Comparison of ENCODE assay signal across 13 mouse cellular contexts in the genomic region with DNA sequence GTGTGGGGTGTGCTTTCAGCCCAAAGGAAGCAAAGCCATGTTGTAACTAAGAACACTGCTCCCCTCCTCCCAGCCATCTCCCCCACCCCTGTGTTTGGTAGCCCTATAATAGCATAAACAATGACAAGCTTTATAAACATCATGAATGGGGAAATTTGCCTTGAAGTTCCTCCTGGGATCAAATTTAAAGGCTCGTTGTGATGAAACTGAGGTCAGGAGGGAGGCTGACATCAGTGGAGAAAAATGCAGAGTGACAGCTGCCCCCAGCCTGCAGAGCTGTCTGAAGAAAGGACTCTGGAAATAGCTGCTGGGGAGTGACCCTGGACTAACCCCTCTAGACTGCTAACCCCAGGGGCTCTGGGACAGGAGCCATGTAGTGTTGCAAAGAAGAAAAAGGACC.
DNase-seq lines count a peak whose midpoint lies in the region; ATAC-seq and TF ChIP-seq lines count a peak whose summit lies in the region.
"Had no signal": no experiment of that assay in that cellular context is flagged by ENCODE, and none has a peak within 500 bp of the region (broad histone marks: within the 10 kb centered on the region; RNA-seq: fewer than 3 reads in every experiment).

No protein-coding gene starts in this region.

- WGBS in midbrain, embryonic 10.5 days: 24% methylated on average over 1 of the region's 1 CpGs
- whole genome bisulfite sequencing in midbrain, embryonic 14.5 days: 4% methylated on average over 1 of the region's 1 CpGs
- WGBS in embryonic facial prominence, embryonic 15.5 days: 0% methylated on average over 1 of the region's 1 CpGs
- WGBS in limb, embryonic 14.5 days: 0% methylated on average over 1 of the region's 1 CpGs
- 19% methylated on average over 1 of the region's 1 CpGs for WGBS in midbrain, embryonic 15.5 days
- 9% methylated on average over 1 of the region's 1 CpGs for WGBS in hindbrain, embryonic 16.5 days

- TF ChIP-seq POLR2A in limb, embryonic 14.5 days (IDR thresholded peaks at IDR 0.05; ENCODE audit: borderline replicate concordance, extremely low read depth, insufficient read depth, insufficient read length): no peak

- no peak overlapping the region for H3K4me2 ChIP-seq in midbrain, embryonic 14.5 days (ENCODE audit: low read length)
- H3K4me2 ChIP-seq in embryonic facial prominence, embryonic 15.5 days (replicated peaks): no peak overlapping the region
- no peak overlapping the region for H3K4me2 ChIP-seq in limb, embryonic 14.5 days (replicated peaks; ENCODE audit: low read depth, low read length, severe bottlenecking)
- H3K4me2 ChIP-seq in midbrain, embryonic 15.5 days: no peak overlapping the region
- no peak overlapping the region for H3K4me2 ChIP-seq in hindbrain, embryonic 16.5 days (ENCODE audit: low read length)
- H3K4me2 ChIP-seq: forebrain, embryonic 12.5 days had no signal

- H3K27ac ChIP-seq in midbrain, embryonic 10.5 days (replicated peaks): peak overlapping the region; percentile 33; the same call in 1 of the 2 replicates
- no peak overlapping the region for H3K27ac ChIP-seq in midbrain, embryonic 14.5 days (replicated peaks; ENCODE audit: low read depth, low read length)
- H3K27ac ChIP-seq in embryonic facial prominence, embryonic 15.5 days (replicated peaks): no peak overlapping the region
- no peak overlapping the region for H3K27ac ChIP-seq in limb, embryonic 14.5 days (replicated peaks; ENCODE audit: low read depth, low read length)
- H3K27ac ChIP-seq in midbrain, embryonic 15.5 days: no peak overlapping the region
- H3K27ac ChIP-seq in hindbrain, embryonic 16.5 days (ENCODE audit: low read depth, low read length): no peak overlapping the region
- H3K27ac ChIP-seq: forebrain, embryonic 12.5 days; layer of hippocampus, adult 2 months had no signal

- ATAC-seq in midbrain, embryonic 14.5 days (ENCODE audit: low FRiP score, low TSS enrichment): no peak
- ATAC-seq in embryonic facial prominence, embryonic 15.5 days (ENCODE audit: insufficient number of reproducible peaks, low FRiP score, low TSS enrichment, low read depth): 0 out of 2 replicates have a peak, but pooled peaks have one; percentile 70
- peak; percentile 83 for ATAC-seq in limb, embryonic 14.5 days (ENCODE audit: low FRiP score, low read depth)
- ATAC-seq in midbrain, embryonic 15.5 days (replicated peaks): no peak
- ATAC-seq in hindbrain, embryonic 16.5 days: no peak

- peaks cover 35% of the 10 kb centered on the region for H3K4me1 ChIP-seq in midbrain, embryonic 10.5 days
- H3K4me1 ChIP-seq in midbrain, embryonic 14.5 days (ENCODE audit: control insufficient read depth, insufficient read depth, low read length): peaks cover 15% of the 10 kb centered on the region; the same call in 1 of the 2 replicates
- 0 out of 2 replicates have a peak, but pooled peaks cover 5% of the 10 kb centered on the region for H3K4me1 ChIP-seq in embryonic facial prominence, embryonic 15.5 days
- H3K4me1 ChIP-seq in limb, embryonic 14.5 days (ENCODE audit: control insufficient read depth, insufficient read depth, low read length): peaks cover 7% of the 10 kb centered on the region
- H3K4me1 ChIP-seq in midbrain, embryonic 15.5 days: peaks cover 12% of the 10 kb centered on the region
- H3K4me1 ChIP-seq in hindbrain, embryonic 16.5 days (ENCODE audit: control insufficient read depth, insufficient read depth, low read depth, low read length): 0 out of 2 replicates have a peak, but pooled peaks cover 4% of the 10 kb centered on the region

- peaks cover 5% of the 10 kb centered on the region; the same call in 1 of the 2 replicates for H3K27me3 ChIP-seq in midbrain, embryonic 10.5 days (ENCODE audit: low read depth, poor library complexity, severe bottlenecking)
- H3K27me3 ChIP-seq in midbrain, embryonic 14.5 days (ENCODE audit: control insufficient read depth, insufficient read depth, low read length): no peaks in the 10 kb centered on the region
- H3K27me3 ChIP-seq in embryonic facial prominence, embryonic 15.5 days: no peaks in the 10 kb centered on the region
- H3K27me3 ChIP-seq in limb, embryonic 14.5 days (ENCODE audit: control insufficient read depth, insufficient read depth, low read length): no peaks in the 10 kb centered on the region
- H3K27me3 ChIP-seq in midbrain, embryonic 15.5 days (replicated peaks): no peaks in the 10 kb centered on the region
- H3K27me3 ChIP-seq in hindbrain, embryonic 16.5 days (replicated peaks; ENCODE audit: control insufficient read depth, insufficient read depth, low read length): no peaks in the 10 kb centered on the region

- DNase-seq in midbrain, embryonic 10.5 days (ENCODE audit: low spot score): no peak
- DNase-seq in midbrain, embryonic 14.5 days: no peak
- peak; percentile 23 for DNase-seq in limb, embryonic 14.5 days (ENCODE audit: low spot score)
- peak; percentile 68 for DNase-seq in retina, postnatal 1 day
- no peak for DNase-seq in layer of hippocampus, adult 9-11 months
- DNase-seq: adrenal gland, adult 8-10 months; cerebellum, adult 9-10 months; thymus, postnatal 36 days had no signal

- no peak overlapping the region for H3K9ac ChIP-seq in midbrain, embryonic 14.5 days (replicated peaks; ENCODE audit: low read length)
- no peak overlapping the region for H3K9ac ChIP-seq in embryonic facial prominence, embryonic 15.5 days
- H3K9ac ChIP-seq in limb, embryonic 14.5 days (ENCODE audit: low read depth, low read length, severe bottlenecking): no peak overlapping the region
- no peak overlapping the region for H3K9ac ChIP-seq in midbrain, embryonic 15.5 days
- H3K9ac ChIP-seq in hindbrain, embryonic 16.5 days (ENCODE audit: low read depth, low read length): no peak overlapping the region
- H3K9ac ChIP-seq: forebrain, embryonic 12.5 days had no signal

- H3K9me3 ChIP-seq in midbrain, embryonic 10.5 days (replicated peaks): no peaks in the 10 kb centered on the region
- H3K9me3 ChIP-seq in midbrain, embryonic 14.5 days (ENCODE audit: control insufficient read depth, low read length): no peaks in the 10 kb centered on the region
- H3K9me3 ChIP-seq in embryonic facial prominence, embryonic 15.5 days (replicated peaks): no peaks in the 10 kb centered on the region
- no peaks in the 10 kb centered on the region for H3K9me3 ChIP-seq in limb, embryonic 14.5 days (ENCODE audit: control insufficient read depth, low read length)
- H3K9me3 ChIP-seq in midbrain, embryonic 15.5 days: no peaks in the 10 kb centered on the region
- no peaks in the 10 kb centered on the region for H3K9me3 ChIP-seq in hindbrain, embryonic 16.5 days (ENCODE audit: control insufficient read depth, low read length)
- H3K9me3 ChIP-seq: forebrain, embryonic 12.5 days had no signal

- no peaks in the 10 kb centered on the region for H3K36me3 ChIP-seq in midbrain, embryonic 10.5 days
- H3K36me3 ChIP-seq in midbrain, embryonic 14.5 days (ENCODE audit: control insufficient read depth, insufficient read depth, low read length): no peaks in the 10 kb centered on the region
- H3K36me3 ChIP-seq in embryonic facial prominence, embryonic 15.5 days: no peaks in the 10 kb centered on the region
- H3K36me3 ChIP-seq in limb, embryonic 14.5 days (ENCODE audit: control insufficient read depth, insufficient read depth, low read length): no peaks in the 10 kb centered on the region
- H3K36me3 ChIP-seq in midbrain, embryonic 15.5 days (replicated peaks): no peaks in the 10 kb centered on the region
- H3K36me3 ChIP-seq in hindbrain, embryonic 16.5 days (ENCODE audit: control insufficient read depth, insufficient read depth, low read length): no peaks in the 10 kb centered on the region
- H3K36me3 ChIP-seq: forebrain, embryonic 12.5 days had no signal

- no peak overlapping the region for H3K4me3 ChIP-seq in midbrain, embryonic 10.5 days
- H3K4me3 ChIP-seq in midbrain, embryonic 14.5 days (replicated peaks; ENCODE audit: low read depth, low read length): no peak overlapping the region
- H3K4me3 ChIP-seq in embryonic facial prominence, embryonic 15.5 days (replicated peaks): no peak overlapping the region
- no peak overlapping the region for H3K4me3 ChIP-seq in limb, embryonic 14.5 days (replicated peaks; ENCODE audit: low read length)
- H3K4me3 ChIP-seq in midbrain, embryonic 15.5 days: no peak overlapping the region
- H3K4me3 ChIP-seq in hindbrain, embryonic 16.5 days (ENCODE audit: low read length): no peak overlapping the region
- H3K4me3 ChIP-seq: forebrain, embryonic 12.5 days; layer of hippocampus, adult 2 months had no signal

Comparison
In these comparisons a context has a peak if more than half of its experiments do, and no peak if none do; other contexts are left out.
1. DNase-seq: peak in limb, embryonic 14.5 days (single experiment) and retina, postnatal 1 day (single experiment); none in midbrain, embryonic 10.5 days (single experiment), midbrain, embryonic 14.5 days (single experiment) and layer of hippocampus, adult 9-11 months (single experiment).
2. ATAC-seq: peak in embryonic facial prominence, embryonic 15.5 days (single experiment) and limb, embryonic 14.5 days (single experiment); none in midbrain, embryonic 14.5 days (single experiment), midbrain, embryonic 15.5 days (single experiment) and hindbrain, embryonic 16.5 days (single experiment).